Mouse (Mus musculus) ES-Bruce4 (cell line): ENCODE results near the gene Pank4. TPM values are rescaled to one million over a fixed set of nuclear protein-coding genes. Genes with fewer than 3 reads are reported as not detected.

Source experiments
- H3K27ac ChIP-seq: 2 replicates; pipeline ENCODE4 v1.5.1; 2012; ENCODE audit warnings: low read length, inconsistent platforms; ENCODE audit not compliant: insufficient read depth
- H3K27me3 ChIP-seq: 2 replicates; pipeline ENCODE4 v1.6.1; 2012; ENCODE audit warnings: mild to moderate bottlenecking, low read length, inconsistent platforms; ENCODE audit not compliant: control insufficient read depth, poor library complexity, insufficient read depth, severe bottlenecking
- H3K36me3 ChIP-seq: 2 replicates; pipeline ENCODE4 v1.6.1; 2012; ENCODE audit warnings: inconsistent platforms, mild to moderate bottlenecking, low read length, moderate library complexity; ENCODE audit not compliant: control insufficient read depth, poor library complexity, insufficient read depth, severe bottlenecking
- H3K4me1 ChIP-seq: one replicate; pipeline ENCODE4 v1.8.1; 2011; ENCODE audit warnings: low read length; ENCODE audit not compliant: control insufficient read depth, insufficient read depth
- H3K4me3 ChIP-seq: 2 replicates; pipeline ENCODE4 v1.5.1; 2011; ENCODE audit warnings: low read depth, mild to moderate bottlenecking, low read length
- H3K9ac ChIP-seq: 2 replicates; pipeline ENCODE4 v1.6.1; 2012; ENCODE audit warnings: low read depth, mild to moderate bottlenecking, inconsistent platforms; ENCODE audit not compliant: poor library complexity, severe bottlenecking
- H3K9me3 ChIP-seq: replicated peaks from 2 replicates; pipeline ENCODE4 v1.6.1; 2012; ENCODE audit warnings: mild to moderate bottlenecking, low read length, inconsistent platforms; ENCODE audit not compliant: control insufficient read depth, poor library complexity, insufficient read depth, severe bottlenecking
- CTCF ChIP-seq: IDR thresholded peaks from one replicate; pipeline ENCODE4 v1.8.1; 2011; ENCODE audit warnings: low read depth, low read length
- EP300 ChIP-seq: IDR thresholded peaks from 2 replicates; pipeline ENCODE4 v1.6.1; 2011; ENCODE audit warnings: low read depth, low read length; ENCODE audit not compliant: insufficient read depth
- POLR2A ChIP-seq: IDR thresholded peaks from one replicate; pipeline ENCODE4 v1.8.1; 2011; ENCODE audit warnings: low read length; ENCODE audit not compliant: insufficient read depth
- polyA plus RNA-seq: library from polyadenylated mRNA; stranded (reverse); fragments of >200 nt; gene quantifications from 2 replicates; pipeline ENCODE4 v1.2.4, GENCODE M21; 2011; ENCODE audit warnings: low read depth; ENCODE audit not compliant: missing spikeins, insufficient read depth, insufficient read length

Gene Pank4
- polyA plus RNA-seq: 21.5 and 26.6 TPM in 2 replicates

DNA sequence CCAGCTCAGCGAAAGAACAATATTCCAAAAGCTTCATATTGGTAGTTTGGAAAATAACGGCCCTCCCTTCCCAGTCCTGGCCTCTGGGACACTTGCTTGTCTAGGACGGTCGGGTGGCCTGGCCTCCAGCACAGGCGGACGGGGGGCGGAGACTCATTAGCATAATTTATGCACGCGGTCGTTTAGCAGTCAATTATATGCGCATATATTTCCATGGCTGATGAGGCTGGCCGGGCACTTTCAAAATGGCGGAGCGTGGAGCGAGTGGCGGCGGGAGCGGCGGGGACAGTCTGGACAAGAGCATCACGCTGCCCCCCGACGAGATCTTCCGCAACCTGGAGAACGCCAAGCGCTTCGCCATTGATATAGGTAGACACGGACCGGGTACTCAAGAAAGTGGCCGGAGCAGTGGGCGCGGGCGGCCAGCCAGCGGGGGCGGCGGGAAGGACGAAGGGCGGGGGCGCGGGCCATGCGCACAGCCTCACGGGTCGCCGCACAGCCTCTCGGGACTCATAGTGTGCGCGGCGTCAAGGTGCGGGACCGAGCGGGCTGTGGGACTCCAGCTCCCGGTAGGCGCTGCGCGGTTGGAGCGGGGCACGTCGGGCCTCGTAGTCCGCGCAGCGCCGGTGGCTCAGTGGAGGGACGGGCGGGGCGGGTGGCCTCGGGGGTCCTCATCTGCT is at the start of gene Pank4:
Gene Pank4 (plus strand): TSS at position 223 of the 680 bp plus-strand sequence.
- no peaks in the 10 kb centered on the region for H3K9me3 ChIP-seq
- H3K27ac ChIP-seq: no peak within 1 kb of the TSS
- H3K4me1 ChIP-seq: peaks cover 1% of the 10 kb centered on the region
- H3K27me3 ChIP-seq: peaks cover 13% of the 10 kb centered on the region
- H3K36me3 ChIP-seq: no peaks in the 10 kb centered on the region
- H3K4me3 ChIP-seq: peak within 1 kb of the TSS; percentile 93
- no peak for TF ChIP-seq CTCF
- peak; percentile 73 for TF ChIP-seq POLR2A
- peak within 1 kb of the TSS; percentile 88 for H3K9ac ChIP-seq

DNA sequence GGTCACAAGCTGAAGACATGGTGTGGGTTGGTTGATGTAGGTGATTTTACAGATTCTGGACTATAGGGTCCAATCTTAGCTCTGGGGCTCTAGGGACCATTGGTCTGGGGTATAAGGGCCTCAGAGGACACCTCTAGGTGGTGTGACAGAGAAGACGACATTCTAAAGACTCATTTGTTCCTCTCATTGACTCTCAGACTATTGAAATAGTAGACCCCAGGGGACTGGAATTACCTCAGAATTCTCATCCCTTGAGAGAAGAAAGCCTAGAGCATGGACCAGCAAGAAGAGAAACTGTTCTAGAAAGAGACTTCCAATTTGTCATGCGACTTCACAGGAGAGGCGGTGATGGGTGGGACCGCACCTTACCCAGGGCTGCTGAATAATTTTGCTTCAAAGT is 49.7 kb upstream of the Pank4 start:
- H3K9ac ChIP-seq: no peak overlapping the region
- H3K4me1 ChIP-seq: no peaks in the 10 kb centered on the region
- TF ChIP-seq POLR2A: no peak
- no peak for TF ChIP-seq CTCF
- no peak for TF ChIP-seq EP300
- H3K4me3 ChIP-seq: no peak overlapping the region
- H3K27ac ChIP-seq: no peak overlapping the region
- no peaks in the 10 kb centered on the region for H3K9me3 ChIP-seq
- no peaks in the 10 kb centered on the region for H3K27me3 ChIP-seq
- H3K36me3 ChIP-seq: no peaks in the 10 kb centered on the region

DNA sequence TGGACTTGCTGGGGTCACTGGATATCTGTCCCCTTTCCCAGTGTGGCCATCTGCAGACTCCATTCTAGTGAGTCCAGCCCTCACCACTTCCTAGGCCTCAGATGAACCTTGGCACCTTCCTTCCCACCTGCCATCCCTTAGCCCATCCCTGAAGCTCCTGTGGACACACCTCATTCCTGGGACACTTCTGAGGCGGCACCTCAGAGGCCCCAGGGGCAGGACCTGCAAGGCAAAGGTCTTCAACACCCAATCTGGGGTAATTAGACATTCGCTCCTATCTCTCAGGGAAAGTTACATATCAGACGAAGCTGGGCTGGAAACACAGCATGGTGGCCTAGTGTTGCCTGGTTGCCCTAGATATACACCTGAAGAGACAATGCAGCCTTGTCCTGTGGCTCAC is 49.2 kb upstream of the Pank4 start:
- H3K27ac ChIP-seq: no peak overlapping the region
- H3K4me3 ChIP-seq: no peak overlapping the region
- H3K4me1 ChIP-seq: no peaks in the 10 kb centered on the region
- TF ChIP-seq CTCF: no peak
- no peak for TF ChIP-seq POLR2A
- no peak for TF ChIP-seq EP300
- H3K9me3 ChIP-seq: no peaks in the 10 kb centered on the region
- H3K36me3 ChIP-seq: no peaks in the 10 kb centered on the region
- H3K27me3 ChIP-seq: no peaks in the 10 kb centered on the region
- no peak overlapping the region for H3K9ac ChIP-seq

DNA sequence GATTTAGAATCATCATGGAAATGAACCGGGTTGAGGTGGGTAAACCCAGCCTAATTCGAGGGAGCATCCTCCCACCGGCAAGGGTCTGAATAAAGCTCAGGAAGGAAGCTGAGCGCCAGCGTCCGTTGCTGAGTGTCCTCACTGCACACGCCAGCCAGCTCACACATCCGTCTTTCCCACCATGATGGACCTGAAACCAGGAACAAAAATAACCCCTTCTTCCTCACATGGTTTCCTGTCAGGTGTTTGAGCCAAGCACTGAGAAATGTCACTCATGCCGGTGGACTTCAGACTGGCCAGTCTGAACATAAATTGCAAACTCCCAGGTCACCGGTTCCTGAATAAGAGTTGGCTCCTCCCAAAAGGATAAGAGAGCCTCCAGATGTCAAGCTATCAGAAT is 48.6 kb upstream of the Pank4 start:
- Histone ChIP-seq H3K36me3 (no peaks in the 10 kb centered on the region), H3K9me3 (no peaks in the 10 kb centered on the region), H3K27ac (no peak overlapping the region), H3K4me3 (no peak overlapping the region), H3K27me3 (no peaks in the 10 kb centered on the region), H3K9ac (no peak overlapping the region), H3K4me1 (no peaks in the 10 kb centered on the region)
- TF ChIP-seq EP300: no peak
- TF ChIP-seq POLR2A: no peak
- no peak for TF ChIP-seq CTCF

DNA sequence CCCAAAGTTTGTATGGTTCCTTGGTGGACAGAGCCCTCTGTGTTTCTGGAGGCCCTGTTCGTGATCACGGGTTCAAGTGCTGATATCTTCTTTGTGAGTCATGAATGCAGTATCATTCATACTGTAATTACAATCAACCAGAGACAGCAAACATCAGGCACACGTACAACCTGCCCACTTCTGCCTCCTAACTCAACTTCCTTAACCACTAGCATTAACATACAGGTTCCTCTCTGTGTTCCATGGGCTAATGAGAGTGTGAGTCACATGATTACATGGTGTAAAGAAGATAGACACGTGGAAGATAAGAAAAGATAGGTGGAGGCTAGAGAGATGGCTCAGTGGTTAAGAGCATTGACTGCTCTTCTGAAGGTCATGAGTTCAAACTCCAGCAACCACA is 47.3 kb upstream of the Pank4 start:
- Histone ChIP-seq H3K9me3 (no peaks in the 10 kb centered on the region), H3K27ac (no peak overlapping the region), H3K4me1 (no peaks in the 10 kb centered on the region), H3K9ac (no peak overlapping the region), H3K27me3 (no peaks in the 10 kb centered on the region), H3K36me3 (no peaks in the 10 kb centered on the region), H3K4me3 (no peak overlapping the region)
- TF ChIP-seq CTCF (no peak), EP300 (no peak), POLR2A (no peak)

DNA sequence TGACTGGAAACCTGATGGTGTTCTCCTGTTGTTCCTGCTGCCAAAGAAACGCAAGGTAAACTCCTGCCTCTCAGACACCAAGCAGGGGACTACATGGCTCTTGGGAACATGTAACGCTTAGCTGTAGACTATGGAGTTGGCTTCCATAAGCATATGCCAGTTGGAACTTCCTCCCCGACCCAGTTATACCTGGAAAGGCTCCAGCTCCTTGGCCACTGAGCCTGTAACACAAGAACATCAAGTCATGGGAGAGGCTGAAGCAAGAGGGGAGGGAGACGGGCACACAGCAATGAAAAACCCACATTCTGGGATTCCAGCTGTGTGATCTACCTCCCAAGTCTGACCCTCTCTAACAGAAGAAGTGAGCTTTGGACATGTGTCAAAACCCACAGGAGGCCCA is 41.6 kb upstream of the Pank4 start:
- no peak for TF ChIP-seq CTCF
- no peak for TF ChIP-seq EP300
- TF ChIP-seq POLR2A: no peak
- Histone ChIP-seq H3K27me3 (no peaks in the 10 kb centered on the region), H3K9me3 (no peaks in the 10 kb centered on the region), H3K9ac (no peak overlapping the region), H3K36me3 (no peaks in the 10 kb centered on the region), H3K4me1 (no peaks in the 10 kb centered on the region), H3K27ac (no peak overlapping the region), H3K4me3 (no peak overlapping the region)
